Mouse (Mus musculus): Measurements from ENCODE around the gene Gm43738.
"Not testable (repeated sequence)": the region's sequence is repeated elsewhere in the genome, so short reads cannot be mapped to it uniquely, and the experiment has no call there.

Gm43738 gene

GRCm38 (mm10) chr3:89102495-89103290, 1.8 kb upstream of the Gm43738 start:
- DNase-seq (ENCODE audit: low spot score in 2 of 2), result no peak

GRCm38 (mm10) chr3:89101812-89102494, 1.1 kb upstream of the Gm43738 start, which contains the start of gene Fdps:
Gene Fdps (minus strand): TSS chr3:89101959.
- DNase-seq (ENCODE audit: low spot score in 2 of 2), result peak; percentile 92 to 98

- DNase-seq (ENCODE audit: low spot score in 2 of 2), result peak in 1 of 2 experiments; percentile 55
Measured at GRCm38 (mm10) chr3:89101459-89101811, 536 bp upstream of the Gm43738 start.

GRCm38 (mm10) chr3:89094021-89094420, 6.9 kb downstream of the Gm43738 start:
- DNase-seq (ENCODE audit: low spot score in 2 of 2), result no peak

GRCm38 (mm10) chr3:89093175-89093574, 7.7 kb downstream of the Gm43738 start, which contains the start of gene Rusc1:
Gene Rusc1 (minus strand): TSS chr3:89093311.
- DNase-seq (ENCODE audit: low spot score in 2 of 2), result peak; percentile 92 to 96

GRCm38 (mm10) chr3:89092509-89093090, 8.3 kb downstream of the Gm43738 start:
- DNase-seq (ENCODE audit: low spot score in 2 of 2), result no peak

GRCm38 (mm10) chr3:89091811-89092508, 8.9 kb downstream of the Gm43738 start:
- no peak for DNase-seq (ENCODE audit: low spot score in 2 of 2)

GRCm38 (mm10) chr3:89090694-89091655, 9.9 kb downstream of the Gm43738 start:
- DNase-seq (ENCODE audit: low spot score in 2 of 2), result peak; percentile 82 to 86

GRCm38 (mm10) chr3:89089882-89090591, 10.9 kb downstream of the Gm43738 start:
- peak; percentile 88 to 92 for DNase-seq (ENCODE audit: low spot score in 2 of 2)

- no peak for DNase-seq (ENCODE audit: low spot score in 2 of 2)
Measured at GRCm38 (mm10) chr3:89088974-89089373, 11.9 kb downstream of the Gm43738 start.

- DNase-seq (ENCODE audit: low spot score in 2 of 2), result peak; percentile 76 to 82
Measured at GRCm38 (mm10) chr3:89087338-89088110, 13.4 kb downstream of the Gm43738 start.

GRCm38 (mm10) chr3:89084654-89085190, 16.2 kb downstream of the Gm43738 start:
- DNase-seq (ENCODE audit: low spot score in 2 of 2), result no peak

GRCm38 (mm10) chr3:89084133-89084532, 16.8 kb downstream of the Gm43738 start:
- DNase-seq (ENCODE audit: low spot score in 2 of 2), result peak in 1 of 2 experiments; percentile 53

- not testable (repeated sequence) for DNase-seq (ENCODE audit: low spot score in 2 of 2)
Measured at GRCm38 (mm10) chr3:89082287-89082686, 18.6 kb downstream of the Gm43738 start.

- DNase-seq (ENCODE audit: low spot score in 2 of 2), result no peak
Measured at GRCm38 (mm10) chr3:89077383-89077782, 23.5 kb downstream of the Gm43738 start.

GRCm38 (mm10) chr3:89067265-89067664, 33.6 kb downstream of the Gm43738 start:
- peak in 1 of 2 experiments; percentile 66 for DNase-seq (ENCODE audit: low spot score in 2 of 2)

- no peak for DNase-seq (ENCODE audit: low spot score in 2 of 2)
Measured at GRCm38 (mm10) chr3:89061696-89062095, 39.2 kb downstream of the Gm43738 start.

- peak in 1 of 2 experiments; percentile 40 for DNase-seq (ENCODE audit: low spot score in 2 of 2)
Measured at GRCm38 (mm10) chr3:89058783-89059182, 42.1 kb downstream of the Gm43738 start.

GRCm38 (mm10) chr3:89058361-89058760, 42.5 kb downstream of the Gm43738 start:
- peak in 1 of 2 experiments; percentile 31 for DNase-seq (ENCODE audit: low spot score in 2 of 2)

All from frontal cortex, postnatal 36 days (tissue).